Mouse (Mus musculus) MEL (cell line): ENCODE measurements around the gene Pde10a. TPM values are rescaled to one million over a fixed set of nuclear protein-coding genes. Genes with fewer than 3 reads are reported as not detected.
A peak's percentile ranks its signal among the peaks of the same experiment; 100 is the strongest.

Experiments
- DNase-seq: peaks from one replicate; pipeline ENCODE4 v3.0.0; 2011; ENCODE audit warnings: low read depth, low spot score
- H3K27ac ChIP-seq: 2 replicates; pipeline ENCODE4 v1.5.1; 2012; ENCODE audit warnings: low read depth, mild to moderate bottlenecking, control low read depth, low read length, moderate library complexity; ENCODE audit not compliant: control insufficient read depth
- H3K27me3 ChIP-seq, 2 experiments: fragments of 150-350 bp in 1 of 2; sonication (generic) in 1 of 2; 2 replicates each; pipeline ENCODE4 v1.6.1; 2012; ENCODE audit warnings: low read length in 2 of 2, mild to moderate bottlenecking in 2 of 2, improper control_type of control experiment in 1 of 2, moderate library complexity in 1 of 2; ENCODE audit not compliant: insufficient read depth in 2 of 2, control insufficient read depth in 1 of 2
- H3K36me3 ChIP-seq, 2 experiments: 2 replicates each; pipeline ENCODE4 v1.6.1; 2012 to 2014; ENCODE audit warnings: low read length in 2 of 2, improper control_type of control experiment in 1 of 2, inconsistent platforms in 1 of 2, mild to moderate bottlenecking in 1 of 2; ENCODE audit not compliant: insufficient read depth in 2 of 2, control insufficient read depth in 1 of 2
- H3K4me1 ChIP-seq, 2 experiments: fragments of 150-350 bp in 1 of 2; sonication (generic) in 1 of 2; 2 replicates each; pipeline ENCODE4 v1.6.1; 2012; ENCODE audit warnings: low read length in 2 of 2, improper control_type of control experiment in 1 of 2, mild to moderate bottlenecking in 1 of 2; ENCODE audit not compliant: insufficient read depth in 2 of 2, control insufficient read depth in 1 of 2
- H3K4me3 ChIP-seq, 2 experiments: fragments of 150-350 bp in 1 of 2; sonication (generic) in 1 of 2; 2 replicates each; pipeline ENCODE4 v1.5.1; 2012; ENCODE audit warnings: low read depth in 2 of 2, low read length in 2 of 2, mild to moderate bottlenecking in 2 of 2, moderate library complexity in 2 of 2, control low read depth in 1 of 2, improper control_type of control experiment in 1 of 2; ENCODE audit not compliant: control insufficient read depth in 1 of 2, insufficient read depth in 1 of 2
- H3K79me2 ChIP-seq: 2 replicates; pipeline ENCODE4 v1.6.1; 2012; ENCODE audit warnings: mild to moderate bottlenecking, low read length, moderate library complexity; ENCODE audit not compliant: control insufficient read depth, poor library complexity, insufficient read depth
- H3K9ac ChIP-seq: 2 replicates; pipeline ENCODE4 v1.6.1; 2012; ENCODE audit warnings: low read depth, mild to moderate bottlenecking, control low read depth, low read length, moderate library complexity; ENCODE audit not compliant: control insufficient read depth, poor library complexity, severe bottlenecking
- H3K9me3 ChIP-seq: fragments of 150-350 bp; sonication (generic); replicated peaks from 2 replicates; pipeline ENCODE4 v1.6.1; 2012; ENCODE audit warnings: mild to moderate bottlenecking, low read length, improper control_type of control experiment, moderate library complexity; ENCODE audit not compliant: insufficient read depth
- BHLHE40 ChIP-seq: IDR thresholded peaks from 2 replicates; pipeline ENCODE4 v1.6.1; 2012; ENCODE audit warnings: low read depth, mild to moderate bottlenecking, inconsistent platforms, low read length, improper control_type of control experiment, borderline replicate concordance
- CHD1 ChIP-seq: IDR thresholded peaks from 2 replicates; pipeline ENCODE4 v1.6.1; 2012; ENCODE audit warnings: low read depth, mild to moderate bottlenecking, inconsistent platforms, low read length, improper control_type of control experiment
- CHD2 ChIP-seq: IDR thresholded peaks from 2 replicates; pipeline ENCODE4 v1.6.1; 2011; ENCODE audit warnings: low read length, improper control_type of control experiment
- CTCF ChIP-seq, 3 experiments: IDR thresholded peaks in 2 of 3; conservative IDR thresholded peaks in 1 of 3; 2 replicates each; pipeline ENCODE4 v1.5.1; 2011 to 2012; ENCODE audit warnings: low read length in 3 of 3, low read depth in 2 of 3, mild to moderate bottlenecking in 2 of 3, improper control_type of control experiment in 1 of 3, inconsistent platforms in 1 of 3, mixed read lengths in 1 of 3, moderate library complexity in 1 of 3; ENCODE audit not compliant: control insufficient read depth in 1 of 3, insufficient read depth in 1 of 3, poor library complexity in 1 of 3, severe bottlenecking in 1 of 3
- E2F4 ChIP-seq: IDR thresholded peaks from 2 replicates; pipeline ENCODE4 v1.6.1; 2011; ENCODE audit warnings: low read depth, low read length, improper control_type of control experiment, borderline replicate concordance
- ELF1 ChIP-seq: IDR thresholded peaks from 2 replicates; pipeline ENCODE4 v1.6.1; 2014; ENCODE audit warnings: low read depth, mild to moderate bottlenecking, inconsistent platforms, low read length, improper control_type of control experiment, moderate library complexity
- EP300 ChIP-seq, 2 experiments: IDR thresholded peaks; 2 replicates each; pipeline ENCODE4 v1.6.1; 2011; ENCODE audit warnings: improper control_type of control experiment in 2 of 2, low read length in 2 of 2, low read depth in 1 of 2, mild to moderate bottlenecking in 1 of 2
- ETS1 ChIP-seq: IDR thresholded peaks from 2 replicates; pipeline ENCODE4 v1.6.1; 2012; ENCODE audit warnings: low read depth, mild to moderate bottlenecking, inconsistent platforms, low read length, improper control_type of control experiment, moderate library complexity
- GABPA ChIP-seq: IDR thresholded peaks from 2 replicates; pipeline ENCODE4 v1.6.1; 2012; ENCODE audit warnings: low read depth, mild to moderate bottlenecking, inconsistent platforms, low read length, improper control_type of control experiment, moderate library complexity
- GATA1 ChIP-seq: IDR thresholded peaks from 2 replicates; pipeline ENCODE4 v1.6.1; 2011; ENCODE audit warnings: low read depth, low read length, improper control_type of control experiment
- HCFC1 ChIP-seq: IDR thresholded peaks from 2 replicates; pipeline ENCODE4 v1.6.1; 2012; ENCODE audit warnings: low read depth, mild to moderate bottlenecking, inconsistent platforms, low read length, improper control_type of control experiment, moderate library complexity
- JUND ChIP-seq: IDR thresholded peaks from 2 replicates; pipeline ENCODE4 v1.6.1; 2011; ENCODE audit warnings: low read depth, mild to moderate bottlenecking, improper control_type of control experiment, low read length
- KAT2A ChIP-seq: conservative IDR thresholded peaks from 2 replicates; pipeline ENCODE4 v1.6.1; 2012; ENCODE audit warnings: low read depth, low read length, improper control_type of control experiment, inconsistent platforms
- MAX ChIP-seq: IDR thresholded peaks from 2 replicates; pipeline ENCODE4 v1.6.1; 2011; ENCODE audit warnings: low read length, improper control_type of control experiment
- MAZ ChIP-seq: IDR thresholded peaks from 2 replicates; pipeline ENCODE4 v1.6.1; 2012; ENCODE audit warnings: low read depth, mild to moderate bottlenecking, inconsistent platforms, low read length, improper control_type of control experiment
- MEF2A ChIP-seq: IDR thresholded peaks from 2 replicates; pipeline ENCODE4 v1.6.1; 2014; ENCODE audit warnings: low read depth, mild to moderate bottlenecking, inconsistent platforms, low read length, improper control_type of control experiment; ENCODE audit not compliant: poor library complexity, insufficient replicate concordance, severe bottlenecking; ENCODE audit errors: extremely low read depth
- MXI1 ChIP-seq: IDR thresholded peaks from 2 replicates; pipeline ENCODE4 v1.6.1; 2011; ENCODE audit warnings: mild to moderate bottlenecking, low read depth, low read length, improper control_type of control experiment
- NELFE ChIP-seq: IDR thresholded peaks from 2 replicates; pipeline ENCODE4 v1.6.1; 2011; ENCODE audit warnings: low read depth, low read length, improper control_type of control experiment
- NRF1 ChIP-seq: IDR thresholded peaks from 2 replicates; pipeline ENCODE4 v1.6.1; 2014; ENCODE audit warnings: low read depth, mild to moderate bottlenecking, inconsistent platforms, low read length, improper control_type of control experiment, moderate library complexity; ENCODE audit not compliant: poor library complexity, insufficient read depth, severe bottlenecking
- POLR2A ChIP-seq, 2 experiments: IDR thresholded peaks; 2 replicates each; pipeline ENCODE4 v1.6.1; 2011 to 2012; ENCODE audit warnings: low read length in 2 of 2, mild to moderate bottlenecking in 2 of 2, control low read depth in 1 of 2, improper control_type of control experiment in 1 of 2, low read depth in 1 of 2, moderate library complexity in 1 of 2; ENCODE audit not compliant: control insufficient read depth in 1 of 2, insufficient read depth in 1 of 2, poor library complexity in 1 of 2
- POLR2AphosphoS5 ChIP-seq: IDR thresholded peaks from 2 replicates; pipeline ENCODE4 v1.6.1; 2012; ENCODE audit warnings: low read depth, borderline replicate concordance, mild to moderate bottlenecking, inconsistent platforms, low read length, moderate library complexity, mixed read lengths
- RAD21 ChIP-seq: IDR thresholded peaks from 2 replicates; pipeline ENCODE4 v1.6.1; 2011; ENCODE audit warnings: mild to moderate bottlenecking, low read depth, low read length, improper control_type of control experiment
- RCOR1 ChIP-seq: IDR thresholded peaks from 2 replicates; pipeline ENCODE4 v1.6.1; 2012; ENCODE audit warnings: low read depth, mild to moderate bottlenecking, inconsistent platforms, low read length, improper control_type of control experiment
- SIN3A ChIP-seq: IDR thresholded peaks from 2 replicates; pipeline ENCODE4 v1.6.1; 2012; ENCODE audit warnings: low read length, improper control_type of control experiment, inconsistent platforms
- SMC3 ChIP-seq: IDR thresholded peaks from 2 replicates; pipeline ENCODE4 v1.6.1; 2011; ENCODE audit warnings: low read depth, low read length, improper control_type of control experiment
- TAL1 ChIP-seq: IDR thresholded peaks from 2 replicates; pipeline ENCODE4 v1.6.1; 2012; ENCODE audit warnings: mild to moderate bottlenecking, inconsistent platforms, low read length, moderate library complexity, mixed read lengths
- TBP ChIP-seq: IDR thresholded peaks from 2 replicates; pipeline ENCODE4 v1.8.0; 2011; ENCODE audit warnings: low read depth, low read length, improper control_type of control experiment
- TCF12 ChIP-seq: IDR thresholded peaks from 2 replicates; pipeline ENCODE4 v1.6.1; 2014; ENCODE audit warnings: low read depth, mild to moderate bottlenecking, inconsistent platforms, low read length, improper control_type of control experiment, moderate library complexity
- UBTF ChIP-seq: IDR thresholded peaks from 2 replicates; pipeline ENCODE4 v1.6.1; 2012; ENCODE audit warnings: low read depth, mild to moderate bottlenecking, inconsistent platforms, low read length, improper control_type of control experiment, moderate library complexity, borderline replicate concordance; ENCODE audit not compliant: insufficient read depth
- USF1 ChIP-seq: IDR thresholded peaks from 2 replicates; pipeline ENCODE4 v1.6.1; 2014; ENCODE audit warnings: low read depth, mild to moderate bottlenecking, inconsistent platforms, low read length, improper control_type of control experiment, moderate library complexity
- USF2 ChIP-seq, 2 experiments: IDR thresholded peaks; 2 replicates each; pipeline ENCODE4 v1.6.1; 2011 to 2012; ENCODE audit warnings: improper control_type of control experiment in 2 of 2, low read length in 2 of 2, borderline replicate concordance in 1 of 2, inconsistent platforms in 1 of 2, low read depth in 1 of 2, mild to moderate bottlenecking in 1 of 2; ENCODE audit not compliant: insufficient read depth in 1 of 2
- ZC3H11A ChIP-seq: IDR thresholded peaks from 2 replicates; pipeline ENCODE4 v1.6.1; 2012; ENCODE audit warnings: low read depth, mild to moderate bottlenecking, inconsistent platforms, low read length, improper control_type of control experiment
- ZKSCAN1 ChIP-seq: IDR thresholded peaks from 2 replicates; pipeline ENCODE4 v1.6.1; 2012; ENCODE audit warnings: low read depth, mild to moderate bottlenecking, inconsistent platforms, low read length, improper control_type of control experiment, moderate library complexity
- ZMIZ1 ChIP-seq: IDR thresholded peaks from 2 replicates; pipeline ENCODE4 v1.6.1; 2012; ENCODE audit warnings: low read depth, mild to moderate bottlenecking, inconsistent platforms, low read length, improper control_type of control experiment, moderate library complexity
- ZNF384 ChIP-seq: IDR thresholded peaks from 2 replicates; pipeline ENCODE4 v1.6.1; 2012; ENCODE audit warnings: low read depth, mild to moderate bottlenecking, inconsistent platforms, low read length, improper control_type of control experiment
- polyA plus RNA-seq, 2 experiments: library from polyadenylated mRNA; stranded (reverse) in 1 of 2; unstranded in 1 of 2; fragments of >175 nt in 1 of 2; fragments of >200 nt in 1 of 2; gene quantifications; 2 replicates each; pipeline versions ENCODE4 v1.2.1 to v1.2.4; 2012; ENCODE audit warnings: low replicate concordance in 2 of 2, low read depth in 1 of 2; ENCODE audit not compliant: insufficient read length in 2 of 2, insufficient read depth in 1 of 2, missing spikeins in 1 of 2
- total RNA-seq: library from RNA; depleted of rRNA; stranded (reverse); fragments of 300-350 nt; gene quantifications from 2 replicates; pipeline ENCODE4 v1.2.3, GENCODE M21; 2012

Pde10a gene
- total and polyA plus RNA-seq, 3 experiments: 3.1 to 6.9 TPM; not detected in 1

DNA sequence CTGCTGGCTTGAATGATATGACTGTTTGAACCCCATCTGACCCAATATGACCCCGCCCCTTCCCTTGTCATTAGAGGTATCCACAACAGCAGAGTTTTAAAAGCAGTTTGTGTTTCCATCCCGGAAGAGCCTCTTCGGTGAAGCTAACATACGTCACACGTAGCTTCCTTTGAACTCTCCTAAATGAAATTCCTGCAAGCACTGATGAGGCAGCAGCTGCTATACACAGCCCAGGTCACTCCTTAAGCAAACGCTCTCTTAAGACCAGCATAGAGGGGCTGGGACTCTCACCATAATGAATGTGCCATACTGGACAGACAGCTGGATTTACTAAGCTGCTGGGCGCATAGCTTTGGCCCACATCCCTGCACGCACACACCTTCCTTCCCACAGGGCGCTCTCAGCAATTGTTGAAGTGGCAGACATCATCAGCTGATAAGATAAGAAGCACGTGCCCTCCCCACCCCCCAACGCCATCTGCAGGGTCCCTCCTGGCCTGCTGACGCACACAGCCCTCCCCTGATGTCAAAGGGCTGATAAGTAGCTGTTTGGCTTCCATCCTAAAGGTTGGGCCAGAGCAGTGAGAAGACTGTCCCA is 346.9 kb downstream of the Pde10a start:
- peak overlapping the region; percentile 44 to 46 for H3K4me3 ChIP-seq
- H3K4me1 ChIP-seq: peaks cover 14 to 44% of the 10 kb centered on the region in 2 experiments
- no peaks in the 10 kb centered on the region; the same call in 1 of the 2 replicates for H3K79me2 ChIP-seq
- peak overlapping the region; percentile 100 for H3K27ac ChIP-seq
- H3K36me3 ChIP-seq: peaks cover 0 to 22% of the 10 kb centered on the region in 2 experiments; a peak in 2 of 4 replicates
- no peaks in the 10 kb centered on the region for H3K9me3 ChIP-seq
- H3K27me3 ChIP-seq: no peaks in the 10 kb centered on the region
- DNase-seq: peak; percentile 90
- H3K9ac ChIP-seq: peak overlapping the region; percentile 58
- peak; percentile 99 for TF ChIP-seq BHLHE40
- no peak for TF ChIP-seq SMC3
- TF ChIP-seq MEF2A: no peak
- TF ChIP-seq RAD21: no peak
- peak; percentile 30; the same call in 1 of the 2 replicates for TF ChIP-seq TAL1
- peak; percentile 62 for TF ChIP-seq TBP
- TF ChIP-seq KAT2A: no peak; the same call in 1 of the 2 replicates
- peak; percentile 68; the same call in 1 of the 2 replicates for TF ChIP-seq ZMIZ1
- no peak for TF ChIP-seq NRF1
- TF ChIP-seq EP300 (IDR thresholded peaks at IDR 0.05; ENCODE audit: low read depth in 1 of 2, low read length in 2 of 2): peak; percentile 54 to 82
- TF ChIP-seq ZKSCAN1: no peak
- no peak for TF ChIP-seq NELFE
- peak; percentile 59; the same call in 1 of the 2 replicates for TF ChIP-seq HCFC1
- TF ChIP-seq MAX: peak; percentile 95
- peak; percentile 55; the same call in 1 of the 2 replicates for TF ChIP-seq MAZ
- TF ChIP-seq CHD2: peak; percentile 42; the same call in 1 of the 2 replicates
- 0 out of 2 replicates have a peak, but pooled peaks have one; percentile 48 for TF ChIP-seq GABPA
- TF ChIP-seq ETS1: peak; percentile 97
- TF ChIP-seq POLR2A (IDR thresholded peaks at IDR 0.05; ENCODE audit: control insufficient read depth in 1 of 2, insufficient read depth in 1 of 2, low read depth in 1 of 2, low read length in 2 of 2, poor library complexity in 1 of 2): peak in 1 of 2 experiments; percentile 41; a peak in 1 of 4 replicates
- TF ChIP-seq ELF1: peak; percentile 80
- no peak for TF ChIP-seq USF2 (IDR thresholded peaks at IDR 0.05; ENCODE audit: borderline replicate concordance in 1 of 2, insufficient read depth in 1 of 2, low read depth in 1 of 2, low read length in 2 of 2)
- no peak; the same call in 1 of the 2 replicates for TF ChIP-seq RCOR1
- no peak for TF ChIP-seq CTCF (IDR thresholded peaks at IDR 0.05 in 2 of 3, conservative IDR thresholded peaks at IDR 0.05 in 1 of 3; ENCODE audit: control insufficient read depth in 1 of 3, insufficient read depth in 1 of 3, low read depth in 2 of 3, low read length in 3 of 3, poor library complexity in 1 of 3, severe bottlenecking in 1 of 3)
- TF ChIP-seq CHD1: 0 out of 2 replicates have a peak, but pooled peaks have one; percentile 82
- no peak for TF ChIP-seq UBTF
- TF ChIP-seq JUND: no peak
- TF ChIP-seq POLR2AphosphoS5: no peak
- TF ChIP-seq MXI1: peak; percentile 79
- peak; percentile 37 for TF ChIP-seq ZC3H11A
- no peak for TF ChIP-seq E2F4
- TF ChIP-seq TCF12: peak; percentile 89
- 0 out of 2 replicates have a peak, but pooled peaks have one; percentile 2 for TF ChIP-seq ZNF384
- TF ChIP-seq USF1: peak; percentile 86
- TF ChIP-seq SIN3A: peak; percentile 85
- peak; percentile 82 for TF ChIP-seq GATA1
